Mouse (Mus musculus) liver, embryonic 14.5 days (tissue): ENCODE measurements around the gene Hpgd.

Experiments
- CTCF ChIP-seq: IDR thresholded peaks from 2 replicates; pipeline ENCODE4 v1.5.1; 2016; ENCODE audit warnings: antibody characterized with exemption, low read depth, control low read depth
- EP300 ChIP-seq: IDR thresholded peaks from 2 replicates; pipeline ENCODE4 v1.6.1; 2016; ENCODE audit warnings: antibody characterized with exemption, low read depth

GRCm38 (mm10) chr8:56272934-56273333, 21.5 kb upstream of the Hpgd start:
- TF ChIP-seq CTCF (no peak), EP300 (no peak)
